Mouse (Mus musculus) cerebellum, adult 18-20 months (tissue): ENCODE results near the gene Dusp18.
"Not testable (repeated sequence)": the region's sequence is repeated elsewhere in the genome, so short reads cannot be mapped to it uniquely, and the experiment has no call there.

Experiments used
- DNase-seq, 2 experiments: peaks; one replicate each; pipeline ENCODE4 v3.0.0; 2021

The Dusp18 gene

DNA sequence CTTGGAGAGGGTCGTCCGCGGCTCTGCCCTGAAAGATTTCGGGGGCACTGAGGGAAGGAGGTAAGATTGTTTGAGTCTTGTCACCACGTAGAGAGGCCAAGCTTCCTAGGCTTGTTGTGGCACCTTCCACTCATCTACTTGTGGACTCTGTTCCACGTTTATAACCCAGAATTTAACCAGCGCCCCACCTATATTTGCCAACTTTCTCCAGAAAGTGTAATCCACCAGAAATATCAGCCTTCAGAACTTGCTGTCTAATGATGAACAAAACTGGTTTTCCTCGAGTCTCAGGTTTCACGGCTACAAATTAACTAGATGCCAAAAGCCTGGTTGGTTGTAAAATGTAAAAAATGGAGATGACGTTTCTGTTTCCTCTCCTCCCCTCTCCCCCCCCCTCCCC is 418 bp downstream of the Dusp18 start:
- DNase-seq, result no peak

- DNase-seq, result no peak
Measured at GRCm38 (mm10) chr11:3895933-3896332, 893 bp downstream of the Dusp18 start.

- no peak for DNase-seq
Measured at GRCm38 (mm10) chr11:3900296-3900695, 5.3 kb downstream of the Dusp18 start.

GRCm38 (mm10) chr11:3902516-3902915 is 7.5 kb downstream of the Dusp18 start:
- no peak for DNase-seq

GRCm38 (mm10) chr11:3903046-3903445 is 8.0 kb downstream of the Dusp18 start:
- peak; percentile 42 to 43 for DNase-seq

- DNase-seq, result no peak
Measured at GRCm38 (mm10) chr11:3904673-3905072, 9.6 kb downstream of the Dusp18 start.

GRCm38 (mm10) chr11:3905446-3905845 is 10.4 kb downstream of the Dusp18 start:
- no peak for DNase-seq

- no peak for DNase-seq
Measured at GRCm38 (mm10) chr11:3909236-3909635, 14.2 kb downstream of the Dusp18 start.

GRCm38 (mm10) chr11:3910513-3911310 is 15.7 kb downstream of the Dusp18 start:
- DNase-seq, result peak; percentile 52 to 60

DNA sequence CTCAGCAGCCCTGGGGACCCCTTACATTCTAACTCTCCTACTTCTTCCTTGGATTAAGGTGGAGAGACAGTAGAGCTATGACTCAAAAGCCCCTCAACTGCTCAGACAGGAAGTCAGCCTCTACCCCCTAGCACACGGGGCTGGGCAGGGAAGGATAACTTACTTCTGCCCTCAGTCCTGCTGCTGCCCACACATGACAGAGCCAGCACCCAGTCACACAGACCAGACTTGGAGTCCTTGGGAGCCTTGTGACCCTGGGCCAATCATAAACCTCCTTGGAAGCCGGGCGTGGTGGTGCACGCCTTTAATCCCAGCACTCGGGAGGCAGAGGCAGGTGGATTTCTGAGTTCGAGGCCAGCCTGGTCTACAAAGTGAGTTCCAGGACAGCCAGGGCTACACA is 16.4 kb downstream of the Dusp18 start:
- DNase-seq, result not testable (repeated sequence)

DNA sequence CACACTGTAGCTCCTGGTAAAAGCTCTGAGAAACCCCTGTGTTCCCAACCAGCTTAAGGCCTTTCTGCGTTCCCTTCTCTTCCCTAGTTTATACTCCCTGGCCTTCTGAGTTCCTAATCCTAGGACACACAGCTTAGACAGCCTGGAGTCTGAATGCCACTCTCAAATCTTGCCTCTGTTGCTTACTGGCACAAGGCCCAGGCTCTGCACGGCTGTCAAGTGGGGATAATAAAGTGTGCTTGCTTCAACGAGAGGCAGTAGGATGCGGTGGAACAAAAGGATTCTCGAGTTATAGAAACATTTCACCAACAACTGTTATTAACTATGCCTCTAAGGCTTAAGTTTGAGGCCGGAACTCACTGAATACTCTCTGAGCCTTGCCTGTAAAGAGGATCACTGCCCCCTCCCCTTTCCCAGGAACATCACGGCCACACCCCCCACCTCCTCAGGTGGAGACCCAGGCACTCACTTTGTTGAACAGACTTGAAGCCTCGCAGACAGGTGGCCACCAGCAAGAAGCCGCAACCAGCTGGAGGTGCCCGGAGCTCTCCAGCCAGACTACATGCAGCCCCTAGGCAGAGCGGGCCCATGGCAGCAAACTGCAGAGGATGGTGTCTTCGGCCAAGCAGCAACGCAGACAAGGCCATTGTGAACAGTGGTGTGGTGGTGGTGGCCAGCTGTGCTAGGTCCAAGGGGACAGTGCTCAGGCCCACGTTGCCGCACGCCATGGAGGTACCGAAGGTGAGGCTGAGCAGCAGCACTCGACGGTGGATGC is 17.2 kb downstream of the Dusp18 start:
- DNase-seq, result peak; percentile 54 to 59

GRCm38 (mm10) chr11:3912875-3913271 is 17.8 kb downstream of the Dusp18 start:
- peak; percentile 47 to 58 for DNase-seq

DNA sequence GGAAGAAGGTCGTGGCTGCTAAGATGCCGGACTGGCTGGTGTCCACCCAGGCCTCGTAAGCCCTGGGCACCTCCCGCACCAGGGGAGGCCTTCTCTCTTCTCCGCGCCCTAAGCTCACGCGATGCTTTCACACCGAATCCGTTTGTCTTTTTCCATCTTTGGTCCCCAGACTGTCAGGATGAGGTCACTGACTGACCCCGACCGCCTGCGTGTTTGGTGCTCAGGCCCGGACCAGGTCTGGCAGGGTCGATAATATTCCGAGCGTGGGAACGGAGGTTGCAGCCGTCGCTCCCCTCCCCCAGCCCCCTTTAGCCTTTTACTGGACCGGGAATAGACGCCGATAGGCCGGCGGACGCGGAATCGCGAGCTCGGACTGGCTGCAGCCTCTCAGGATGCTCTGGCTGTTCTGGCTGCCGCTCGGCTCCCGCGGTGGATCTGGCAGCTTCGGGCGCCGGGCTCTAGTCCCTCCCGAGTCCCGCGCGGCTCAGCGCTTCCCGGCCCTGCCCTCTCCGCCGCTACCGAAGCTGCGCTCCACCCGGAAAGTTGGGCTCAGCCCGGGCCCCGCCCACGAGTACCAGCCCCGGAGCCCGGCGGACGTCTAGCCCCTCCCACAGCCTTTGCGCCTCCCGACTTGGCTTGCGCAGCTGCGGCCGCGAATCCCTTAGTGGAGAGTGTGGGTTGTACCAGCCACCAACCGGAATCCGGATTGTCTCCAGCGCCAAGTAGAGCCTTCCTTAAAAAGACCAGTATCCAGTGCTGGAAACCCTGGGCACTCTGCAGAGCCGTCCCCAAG is 18.5 kb downstream of the Dusp18 start:
- peak; percentile 94 to 96 for DNase-seq

DNA sequence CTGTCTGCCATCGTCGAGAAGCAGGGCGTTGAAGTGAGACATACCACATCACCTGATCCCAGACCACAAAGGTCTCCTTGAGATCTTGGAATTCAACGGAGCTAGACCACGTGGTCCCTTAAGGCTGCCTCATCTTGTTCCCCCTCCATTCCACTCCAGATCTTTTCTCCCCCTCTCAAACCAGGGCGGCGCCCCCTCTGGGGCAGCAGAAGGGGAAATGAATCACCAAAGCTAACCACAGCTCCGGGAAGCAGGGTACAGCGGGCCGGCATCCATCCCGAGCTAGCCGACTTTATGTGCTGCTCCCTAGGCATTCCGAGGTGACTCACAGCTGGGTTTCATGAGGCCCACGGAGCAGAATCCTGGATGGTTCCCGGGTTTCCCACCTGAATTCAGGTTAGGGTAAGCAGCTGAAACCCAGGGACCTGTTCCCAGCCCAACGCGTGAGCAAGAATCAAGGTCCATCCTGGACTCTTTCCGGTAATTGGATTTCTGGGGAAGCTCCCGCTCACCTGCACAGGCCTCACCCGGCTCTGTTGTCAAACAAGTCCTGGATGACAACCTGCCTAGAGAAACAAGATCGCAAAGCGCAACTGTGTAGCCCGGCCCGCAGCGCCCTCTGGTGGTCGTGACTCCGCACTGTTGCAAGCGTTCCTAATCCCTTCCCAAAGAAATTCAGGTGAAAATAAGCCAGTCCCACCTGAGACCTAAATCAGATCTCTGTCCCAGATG is 19.2 kb downstream of the Dusp18 start, which contains the start of gene Slc35e4:
Gene Slc35e4, minus strand, starts transcription at position 556 of the 732 bp plus-strand sequence.
- DNase-seq, result peak; percentile 87 to 95

DNA sequence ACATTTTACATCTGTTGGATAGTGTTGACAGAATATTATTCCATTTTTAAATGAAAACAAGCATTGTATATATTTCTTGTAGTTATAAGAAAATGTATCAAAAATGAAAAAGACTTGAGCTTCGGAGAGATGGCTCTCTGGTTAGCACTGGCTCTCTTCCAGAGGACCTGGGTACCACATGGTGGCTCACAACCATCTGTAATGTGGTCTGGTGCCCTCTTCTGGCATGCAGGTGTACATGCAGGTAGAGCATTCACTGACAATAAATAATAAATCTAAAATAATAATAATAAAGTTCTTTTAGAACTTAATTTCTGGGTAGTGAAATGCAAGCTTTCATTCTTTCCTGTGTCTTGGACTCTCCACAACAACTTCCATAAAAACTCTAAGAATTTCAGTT is 23.7 kb downstream of the Dusp18 start:
- DNase-seq, result peak; percentile 50 to 60

GRCm38 (mm10) chr11:3920476-3920875 is 25.4 kb downstream of the Dusp18 start:
- DNase-seq, result no peak

GRCm38 (mm10) chr11:3921281-3921850 is 26.3 kb downstream of the Dusp18 start:
- DNase-seq, result peak; percentile 69 to 76

DNA sequence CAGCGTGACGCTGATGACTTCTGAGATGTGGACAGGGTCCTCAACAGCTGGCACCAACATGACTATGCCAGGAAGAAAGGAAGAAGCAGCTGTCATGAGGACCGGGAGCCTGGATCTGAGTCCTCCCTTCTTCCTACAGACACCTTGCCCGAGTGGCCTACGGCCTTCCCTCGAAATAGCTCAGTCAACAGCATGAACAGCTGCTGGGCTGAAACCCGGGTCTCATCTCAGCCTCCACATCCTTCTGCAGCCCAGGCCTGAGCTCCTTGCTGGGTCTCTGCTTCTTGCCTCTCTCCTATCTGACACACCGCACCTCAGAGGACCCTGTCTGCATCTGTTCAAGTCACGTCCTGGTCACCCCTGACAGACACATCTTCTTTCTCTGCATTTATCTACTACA is 27.1 kb downstream of the Dusp18 start:
- no peak for DNase-seq

- no peak for DNase-seq
Measured at GRCm38 (mm10) chr11:3922731-3923130, 27.7 kb downstream of the Dusp18 start.

DNA sequence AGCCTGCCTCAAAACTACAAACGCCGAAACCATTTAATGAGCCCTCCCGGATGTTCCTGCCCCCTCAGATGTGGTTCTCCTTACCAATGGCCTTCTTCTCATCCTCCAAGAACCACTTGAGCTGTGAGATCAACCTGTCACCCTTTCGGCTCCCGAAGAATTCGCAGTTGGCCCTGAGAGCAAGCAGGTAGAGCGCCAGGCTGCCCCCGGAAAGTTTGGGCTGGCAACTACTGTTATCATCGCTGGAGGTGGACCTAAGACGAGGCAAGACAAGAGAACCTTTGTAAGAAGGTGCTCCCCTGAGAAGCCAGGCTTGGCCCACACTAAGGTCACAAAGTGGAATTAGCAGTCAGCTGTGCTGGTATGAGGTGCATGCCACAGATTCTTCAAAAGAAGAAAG is 30.9 kb downstream of the Dusp18 start:
- DNase-seq, result no peak

DNA sequence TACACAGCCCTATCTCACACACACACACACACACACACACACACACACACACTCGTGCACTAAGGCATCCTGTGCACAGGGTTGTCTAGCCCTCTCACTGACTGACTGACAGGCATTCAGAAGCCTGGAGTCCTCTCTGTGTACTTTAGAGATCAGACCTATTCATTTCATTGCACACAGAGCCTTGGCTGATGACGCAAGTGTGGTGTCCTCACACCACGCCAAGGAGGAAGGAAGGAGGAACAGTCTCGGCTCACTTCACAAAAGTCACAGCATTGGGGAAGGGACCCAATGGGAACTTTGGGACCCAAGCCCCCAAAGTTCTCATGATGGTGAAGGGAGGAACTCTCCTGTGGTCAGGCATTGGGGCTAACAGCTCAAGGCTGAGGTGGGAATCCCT is 35.0 kb downstream of the Dusp18 start:
- DNase-seq, result no peak

GRCm38 (mm10) chr11:3930931-3931330 is 35.9 kb downstream of the Dusp18 start:
- no peak for DNase-seq
